Mouse (Mus musculus) retina, postnatal 1 day (tissue): ENCODE results near the gene Gm4131.

Experiments used
- DNase-seq: peaks from one replicate; pipeline ENCODE4 v3.0.0-alpha.2; 2012

Gene Gm4131

DNA sequence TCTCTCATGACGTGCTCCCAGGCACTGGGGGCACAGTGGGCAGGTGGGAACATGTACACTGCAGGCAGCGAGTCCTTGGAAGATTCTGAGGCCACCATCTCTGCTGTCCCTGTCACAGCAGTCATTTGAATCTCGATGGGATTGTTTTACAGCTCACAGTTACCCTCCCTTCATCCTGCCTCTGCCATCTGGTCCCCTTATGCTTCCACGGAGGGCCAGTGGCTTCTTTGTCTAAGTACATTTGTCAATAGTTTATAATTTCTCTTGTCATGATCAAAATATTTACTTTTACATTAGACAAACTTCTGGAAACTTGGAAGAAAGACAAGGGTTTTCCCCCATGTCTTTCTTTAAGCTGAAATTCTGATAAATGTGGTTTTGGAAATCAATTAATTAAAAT, 20.0 kb downstream of the Gm4131 start:
- no peak for DNase-seq

DNA sequence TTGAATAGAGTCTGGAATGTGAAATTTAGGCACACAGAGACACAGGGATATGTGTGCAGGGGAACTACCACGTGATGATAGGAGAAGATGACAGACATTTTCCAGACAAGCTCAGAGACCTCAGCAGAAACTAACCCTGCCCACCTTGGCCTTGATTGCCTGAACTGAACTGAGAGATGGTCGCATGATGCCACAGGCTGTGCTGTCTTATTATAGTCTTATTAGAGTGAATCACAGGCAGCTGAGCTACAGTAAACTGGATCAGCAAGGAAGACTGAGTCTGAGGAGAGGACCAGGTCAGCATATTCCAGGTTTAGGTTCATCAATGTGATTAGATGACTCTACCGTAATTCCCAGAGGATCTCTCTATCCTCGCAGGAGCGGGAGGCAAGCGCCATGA, 20.4 kb downstream of the Gm4131 start:
- no peak for DNase-seq

DNA sequence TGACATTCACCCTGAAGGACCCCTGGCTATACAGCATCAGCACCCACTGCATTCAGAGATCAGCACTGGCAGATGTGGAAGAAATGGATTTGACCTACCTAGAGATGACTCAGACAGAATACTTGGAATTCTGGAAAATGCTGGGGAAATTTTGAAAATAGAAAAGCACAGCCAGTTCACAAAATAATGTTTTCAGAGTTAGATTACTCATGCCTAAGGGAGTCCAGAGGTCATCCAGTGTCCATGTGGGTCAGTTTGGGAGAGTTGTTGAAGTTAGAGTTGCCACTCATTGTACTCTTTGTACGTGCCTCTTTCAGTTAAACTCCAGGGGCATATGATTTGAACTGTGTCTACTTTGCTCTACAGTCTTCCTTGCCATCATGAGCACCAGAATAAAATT, 25.0 kb downstream of the Gm4131 start:
- DNase-seq: no peak

DNA sequence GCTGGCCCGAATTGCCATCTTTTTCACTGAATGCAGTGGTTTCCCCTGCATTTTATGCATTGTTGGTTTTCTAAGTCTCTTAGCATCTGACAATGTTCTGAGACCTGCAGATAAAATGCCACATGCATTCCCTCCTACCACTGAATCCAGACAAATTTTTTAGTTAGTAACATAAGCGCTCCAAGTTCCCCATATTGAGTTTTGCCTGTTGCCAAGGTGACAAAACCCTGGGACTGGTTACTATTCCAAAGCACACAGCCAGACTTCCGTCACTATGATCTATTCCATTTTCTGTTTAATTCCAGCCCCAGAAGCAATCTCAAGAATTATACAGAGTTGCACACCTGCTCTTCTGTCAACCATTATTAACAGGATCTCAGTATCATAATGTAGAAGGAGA, 26.9 kb downstream of the Gm4131 start:
- no peak for DNase-seq

DNA sequence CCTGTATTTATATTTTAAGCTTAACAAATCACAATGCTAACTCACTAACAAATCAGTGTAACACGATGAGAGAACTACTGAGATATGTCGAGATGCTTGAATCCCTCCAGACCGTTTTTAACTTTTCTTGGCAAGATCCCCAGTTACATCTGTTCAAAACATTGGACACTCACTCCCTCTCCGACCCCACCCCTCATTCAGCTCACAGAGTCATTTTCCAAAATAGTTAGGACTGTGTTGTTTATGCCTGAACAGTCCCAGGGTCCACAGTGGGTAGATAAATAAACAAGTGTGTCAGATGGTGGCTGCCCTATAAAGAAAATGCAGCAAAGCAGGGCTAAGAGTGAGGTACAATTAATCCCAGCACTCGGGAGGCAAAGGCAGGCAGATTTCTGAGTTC, 29.7 kb downstream of the Gm4131 start:
- DNase-seq: no peak

GRCm38 (mm10) chr14:62536127-62536526, 30.6 kb downstream of the Gm4131 start:
- no peak for DNase-seq

DNA sequence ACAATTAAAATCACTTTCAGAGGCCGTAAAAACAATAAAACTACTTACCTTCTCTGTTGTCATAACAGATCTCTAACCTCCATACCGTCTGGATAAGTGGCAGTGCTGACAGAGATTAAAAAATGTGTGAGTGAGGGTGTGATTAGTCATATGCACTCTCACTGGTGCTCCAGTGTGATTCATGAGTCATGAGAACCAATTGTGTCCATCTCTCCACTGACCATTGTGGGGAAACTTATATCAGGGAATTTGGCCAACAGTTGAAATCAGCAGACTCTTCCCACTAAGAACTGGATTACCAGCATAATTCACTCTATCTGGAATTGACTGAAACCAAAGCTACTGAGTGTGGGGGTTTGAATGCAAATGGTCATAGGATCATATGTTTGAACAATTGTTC, 35.8 kb downstream of the Gm4131 start:
- DNase-seq: no peak

- DNase-seq: no peak
Measured at GRCm38 (mm10) chr14:62512845-62513244, 53.9 kb downstream of the Gm4131 start.

DNA sequence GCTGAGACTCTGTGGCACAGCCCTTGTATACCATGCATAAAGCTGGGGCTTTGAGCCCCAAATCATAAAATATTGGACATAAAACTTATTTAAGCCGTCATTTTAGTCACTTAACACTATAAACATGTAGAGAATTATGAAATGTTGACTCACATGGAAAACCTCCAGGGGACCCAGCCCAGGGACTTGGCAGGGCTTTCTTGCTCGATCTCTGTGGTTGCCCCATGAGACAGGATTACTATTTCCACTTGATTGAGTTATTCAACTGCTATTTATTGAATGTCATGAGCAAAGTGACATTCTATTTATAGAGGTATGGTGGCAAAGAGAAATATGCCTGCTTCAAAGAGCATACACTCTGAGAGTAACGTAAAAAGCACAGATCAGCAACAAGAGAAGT, 57.4 kb downstream of the Gm4131 start:
- DNase-seq: no peak

GRCm38 (mm10) chr14:62506261-62506660, 60.5 kb downstream of the Gm4131 start:
- peak; percentile 17 for DNase-seq

GRCm38 (mm10) chr14:62497391-62497790, 69.3 kb downstream of the Gm4131 start:
- DNase-seq: no peak

- DNase-seq: no peak
Measured at GRCm38 (mm10) chr14:62496501-62496900, 70.2 kb downstream of the Gm4131 start.

DNA sequence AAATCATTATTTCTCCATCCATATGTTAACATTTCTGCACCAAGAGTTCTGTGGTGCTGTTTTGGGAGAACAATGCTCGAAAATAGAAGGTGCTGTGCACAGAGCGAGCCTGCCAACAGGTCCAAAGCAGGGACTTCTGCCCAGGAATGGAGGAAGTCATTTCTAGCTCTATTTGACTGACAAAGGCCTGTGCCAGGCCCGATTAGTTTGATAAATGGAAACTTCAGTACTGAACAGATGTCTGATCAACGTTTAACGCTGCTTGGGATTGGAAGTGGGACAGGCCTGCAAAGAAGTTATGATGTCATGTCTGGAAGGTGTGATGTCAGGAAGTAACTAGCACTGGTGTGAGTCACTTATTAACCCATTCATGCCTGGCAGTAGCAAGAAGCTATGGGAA, 73.3 kb downstream of the Gm4131 start:
- peak; percentile 19 for DNase-seq

DNA sequence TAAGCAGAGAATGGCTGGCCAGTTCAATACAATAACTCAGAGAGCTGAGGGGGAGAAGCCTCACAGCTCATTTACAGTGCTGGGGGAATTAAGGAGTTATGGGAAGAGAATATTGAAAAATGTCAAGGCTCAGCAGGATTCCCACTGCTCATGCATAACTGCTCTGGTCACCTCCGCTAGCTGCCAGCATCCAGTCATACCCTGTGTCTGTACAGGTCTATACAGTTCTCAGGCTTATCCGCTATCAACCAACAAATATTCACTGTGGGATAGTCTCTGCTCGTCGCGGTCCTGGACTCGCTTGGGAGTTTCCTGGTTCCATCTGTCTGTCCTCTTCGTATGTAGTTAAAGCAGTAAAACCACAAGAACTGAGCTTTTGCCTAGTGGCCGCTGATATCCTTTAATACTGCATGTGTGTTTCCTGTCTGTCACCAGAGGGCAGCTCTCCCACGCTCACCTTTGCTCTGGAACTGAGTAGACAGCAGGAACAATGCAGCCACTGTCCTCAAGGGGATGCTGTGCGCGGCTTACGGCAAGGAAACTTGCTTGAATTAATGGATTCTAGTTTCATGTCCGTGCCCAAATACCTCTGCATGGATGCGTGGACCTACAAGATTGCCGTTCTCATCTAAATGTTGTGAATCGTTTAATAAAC, 74.4 kb downstream of the Gm4131 start:
- peak; percentile 90 for DNase-seq

DNA sequence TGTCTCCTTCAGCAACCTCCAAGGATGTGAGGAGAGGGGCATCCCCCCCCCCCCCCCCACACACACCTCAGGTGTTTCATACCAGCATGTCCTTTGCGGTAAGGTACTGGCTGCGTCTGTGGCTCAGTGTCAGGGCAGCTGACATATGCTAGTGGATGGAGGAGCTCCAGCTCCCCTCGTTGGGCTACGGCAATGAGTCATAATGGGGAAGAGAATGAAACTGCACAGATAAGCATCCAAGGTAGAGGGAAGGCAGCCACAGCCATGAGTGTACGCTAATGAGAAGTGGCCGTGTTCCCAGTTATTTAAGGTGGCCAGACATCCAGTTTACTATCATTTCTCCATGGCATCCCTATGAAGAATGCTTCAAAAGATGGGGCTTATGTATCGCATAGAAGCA, 78.5 kb downstream of the Gm4131 start:
- DNase-seq: no peak

GRCm38 (mm10) chr14:62481381-62481780, 85.3 kb downstream of the Gm4131 start:
- no peak for DNase-seq

- no peak for DNase-seq
Measured at GRCm38 (mm10) chr14:62479395-62479794, 87.3 kb downstream of the Gm4131 start.

- no peak for DNase-seq
Measured at GRCm38 (mm10) chr14:62474481-62474880, 92.2 kb downstream of the Gm4131 start.

GRCm38 (mm10) chr14:62472061-62472460, 94.7 kb downstream of the Gm4131 start:
- DNase-seq: no peak

GRCm38 (mm10) chr14:62468753-62469125, 98.0 kb downstream of the Gm4131 start:
- DNase-seq: no peak

DNA sequence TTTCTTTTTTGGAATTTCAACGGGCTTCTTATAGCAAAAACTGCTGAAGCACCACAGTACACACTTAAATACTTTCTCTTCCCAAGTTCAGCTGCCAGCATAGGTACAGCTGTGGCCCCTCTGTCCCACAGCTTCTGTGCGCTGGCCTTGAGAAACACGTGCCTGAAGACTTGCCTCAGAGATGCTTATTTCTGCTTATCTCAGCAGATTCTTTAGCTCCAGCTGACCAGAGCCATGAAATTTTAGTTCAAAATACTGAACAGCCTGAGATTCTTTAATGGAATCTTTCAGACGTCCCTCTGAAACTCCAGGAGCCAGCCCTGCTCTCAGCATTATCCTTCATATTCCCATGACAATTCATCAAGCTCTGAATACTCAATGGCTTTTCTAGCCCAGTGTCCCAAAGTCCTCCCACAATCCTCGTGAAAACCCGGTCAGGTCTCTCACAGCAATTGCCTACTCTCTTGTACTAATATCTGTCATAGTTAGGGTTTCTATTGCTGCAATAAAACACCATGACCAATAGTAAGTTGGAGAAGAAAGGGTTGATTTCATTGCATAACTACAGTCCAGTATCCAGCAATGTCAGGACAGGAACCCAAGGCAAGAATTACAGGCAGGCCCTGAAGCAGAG, 98.5 kb downstream of the Gm4131 start:
- DNase-seq: no peak

- peak; percentile 36 for DNase-seq
Measured at GRCm38 (mm10) chr14:62464966-62465365, 101.8 kb downstream of the Gm4131 start.

GRCm38 (mm10) chr14:62459541-62459940, 107.2 kb downstream of the Gm4131 start:
- peak; percentile 28 for DNase-seq

DNA sequence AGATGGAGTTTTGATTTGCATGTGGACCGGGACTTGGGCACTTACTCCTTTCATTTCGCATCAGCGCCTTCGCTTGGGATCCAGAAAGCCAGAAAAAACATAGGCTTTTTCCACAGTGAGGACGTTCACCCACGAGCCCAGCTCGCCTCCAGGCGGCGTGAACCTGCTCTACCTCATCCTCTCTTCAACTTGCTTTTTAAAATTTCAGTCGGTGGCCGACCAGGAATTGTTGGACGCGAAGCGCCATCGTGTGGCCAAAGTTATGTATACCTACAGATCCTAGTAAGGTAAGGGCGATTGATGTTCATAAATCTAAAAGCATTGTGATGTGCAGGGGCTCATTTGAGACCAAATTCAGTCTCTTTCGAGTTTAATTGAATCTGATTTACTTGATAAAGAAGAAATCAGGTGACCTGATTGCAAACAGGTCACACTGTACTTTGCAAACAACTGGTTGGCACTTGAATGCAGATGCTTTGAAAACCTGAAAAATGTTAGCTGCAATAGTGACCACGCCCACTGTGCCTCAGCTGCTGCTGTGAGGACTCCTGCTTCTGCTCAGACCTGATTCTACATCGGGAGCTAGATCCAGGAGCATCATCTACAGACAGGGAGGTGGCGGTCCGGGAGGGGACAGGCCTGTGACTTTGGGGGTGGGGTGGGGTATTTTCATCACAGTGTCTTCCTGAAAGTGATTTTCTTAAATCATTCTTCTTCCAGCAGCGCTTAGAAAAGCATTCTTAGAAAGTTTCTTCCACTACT, 109.1 kb downstream of the Gm4131 start:
- peak; percentile 87 for DNase-seq
